Mouse (Mus musculus) liver, embryonic 16.5 days (tissue): ENCODE results near the gene Rpl12. TPM values are rescaled to one million over a fixed set of nuclear protein-coding genes. Genes with fewer than 3 reads are reported as not detected.
"Not testable (repeated sequence)": the region's sequence is repeated elsewhere in the genome, so short reads cannot be mapped to it uniquely, and the experiment has no call there.

Source experiments
- ATAC-seq: fragments of 200-750 bp; cut with Nextera tagmentation; 2 replicates; pipeline ENCODE4 v1.8.0; 2017; ENCODE audit warnings: low read depth, mild to moderate bottlenecking, moderate number of reproducible peaks, moderate library complexity
- H3K27ac ChIP-seq: fragments of 300-500 bp; sonication (generic); 2 replicates; pipeline ENCODE4 v1.5.1; 2014; ENCODE audit warnings: mild to moderate bottlenecking, low read length
- H3K27me3 ChIP-seq: fragments of 300-500 bp; sonication (generic); 2 replicates; pipeline ENCODE4 v1.6.1; 2014; ENCODE audit warnings: low read depth, low read length, mixed read lengths; ENCODE audit not compliant: control insufficient read depth, insufficient read depth
- H3K36me3 ChIP-seq: fragments of 300-500 bp; sonication (generic); 2 replicates; pipeline ENCODE4 v1.6.1; 2014; ENCODE audit warnings: mild to moderate bottlenecking; ENCODE audit not compliant: control insufficient read depth, insufficient read depth
- H3K4me1 ChIP-seq: fragments of 300-500 bp; sonication (generic); 2 replicates; pipeline ENCODE4 v1.6.1; 2014; ENCODE audit warnings: low read depth, low read length, mixed read lengths; ENCODE audit not compliant: control insufficient read depth
- H3K4me2 ChIP-seq: fragments of 300-500 bp; sonication (generic); 2 replicates; pipeline ENCODE4 v1.6.1; 2014; ENCODE audit warnings: low read depth, low read length, mixed read lengths
- H3K4me3 ChIP-seq: fragments of 300-500 bp; sonication (generic); 2 replicates; pipeline ENCODE4 v1.5.1; 2014; ENCODE audit warnings: low read depth, mild to moderate bottlenecking, low read length
- H3K9ac ChIP-seq: fragments of 300-500 bp; sonication (generic); 2 replicates; pipeline ENCODE4 v1.6.1; 2014; ENCODE audit warnings: low read depth, low read length
- H3K9me3 ChIP-seq: fragments of 300-500 bp; sonication (generic); replicated peaks from 2 replicates; pipeline ENCODE4 v1.6.1; 2016; ENCODE audit warnings: low read length; ENCODE audit not compliant: control insufficient read depth
- WGBS: fragments of 180-500 bp; shearing (Covaris S2); extraction: QIAGEN DNeasy Blood & Tissue Kit; methylation state at CpG from one replicate; pipeline ENCODE4 v1.1.7; 2014; ENCODE audit not compliant: insufficient replicate concordance; 5-methylcytosine and 5-hydroxymethylcytosine counted together
- polyA plus RNA-seq: library from polyadenylated mRNA; unstranded; fragments of >200 nt; fragmentation: Nextera tagmentation; extraction: Ambion mirVana; gene quantifications from 2 replicates; pipeline ENCODE4 v1.2.1, GENCODE M21; 2015

Gene Rpl12
- polyA plus RNA-seq, 1 experiment from 2014 or later: 74.4 TPM

DNA sequence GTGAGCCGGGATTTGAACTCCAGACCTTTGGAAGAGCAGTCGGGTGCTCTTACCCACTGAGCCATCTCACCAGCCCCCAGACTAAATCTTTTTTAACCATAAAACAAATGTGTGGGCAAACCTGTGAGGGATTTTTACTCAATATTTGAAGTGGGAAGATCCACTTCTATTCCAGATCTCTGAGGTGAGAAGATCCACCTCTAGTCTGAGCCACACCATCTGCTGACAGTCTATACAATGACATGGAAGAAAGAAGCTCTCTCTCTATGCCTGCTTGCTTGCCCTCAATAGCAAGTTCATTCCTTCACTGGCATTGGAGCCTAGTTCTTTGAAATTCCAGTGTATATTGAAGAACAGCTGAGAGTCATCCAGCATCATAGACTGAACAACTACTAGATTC lies 38.4 kb downstream of the Rpl12 start:
- no peaks in the 10 kb centered on the region for H3K27me3 ChIP-seq
- no peaks in the 10 kb centered on the region for H3K9me3 ChIP-seq
- H3K4me3 ChIP-seq: no peak overlapping the region
- H3K36me3 ChIP-seq: no peaks in the 10 kb centered on the region
- WGBS: 76% methylated on average over 2 of the region's 2 CpGs
- H3K4me1 ChIP-seq: no peaks in the 10 kb centered on the region
- no peak for ATAC-seq
- H3K4me2 ChIP-seq: no peak overlapping the region
- H3K9ac ChIP-seq: no peak overlapping the region
- H3K27ac ChIP-seq: no peak overlapping the region

DNA sequence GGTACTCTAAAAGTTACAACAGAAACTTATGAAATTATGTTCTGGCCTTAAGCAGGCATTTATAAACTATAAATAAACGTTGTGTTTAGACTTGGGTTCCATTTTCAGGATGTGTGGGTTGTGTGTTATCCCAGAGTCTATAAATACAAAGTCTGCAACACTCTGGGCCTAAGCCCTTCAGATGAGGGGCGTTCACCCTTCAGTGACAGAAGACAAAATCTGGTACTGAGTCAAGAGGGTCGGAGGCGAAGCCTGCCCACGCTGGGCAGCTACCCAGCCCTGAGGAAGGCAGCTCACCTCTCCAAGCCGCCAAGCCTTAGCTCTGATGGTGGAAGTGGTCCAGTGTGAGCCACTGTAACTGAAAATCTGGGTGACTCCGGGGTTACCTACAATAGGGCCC lies 40.8 kb downstream of the Rpl12 start:
- Histone ChIP-seq H3K4me3 (no peak overlapping the region), H3K36me3 (no peaks in the 10 kb centered on the region), H3K9me3 (no peaks in the 10 kb centered on the region), H3K4me1 (no peaks in the 10 kb centered on the region), H3K9ac (no peak overlapping the region), H3K4me2 (no peak overlapping the region), H3K27me3 (no peaks in the 10 kb centered on the region), H3K27ac (no peak overlapping the region)
- 67% methylated on average over 7 of the region's 7 CpGs for WGBS
- ATAC-seq: no peak

DNA sequence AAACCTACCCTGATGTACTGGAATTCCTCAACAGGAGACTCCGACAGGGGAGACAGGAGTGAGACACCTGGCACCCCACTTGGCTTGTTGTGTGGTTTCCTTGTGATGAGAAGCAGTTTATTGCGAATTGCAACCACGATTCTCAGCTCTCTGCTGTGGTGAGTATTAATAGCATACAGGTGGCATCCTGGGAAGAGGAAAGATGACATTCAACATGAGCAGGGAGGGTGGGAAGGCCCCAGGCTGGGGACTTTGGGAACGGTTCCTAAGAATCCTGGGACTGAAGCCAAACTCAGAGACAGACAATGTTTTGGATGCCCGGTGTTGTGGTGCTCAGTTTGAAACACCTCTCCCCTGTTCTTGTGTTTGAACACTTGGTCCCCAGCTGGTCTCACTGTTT lies 43.7 kb downstream of the Rpl12 start:
- no peak overlapping the region for H3K4me2 ChIP-seq
- WGBS: 58% methylated on average over 5 of the region's 5 CpGs
- H3K9me3 ChIP-seq: no peaks in the 10 kb centered on the region
- no peaks in the 10 kb centered on the region for H3K27me3 ChIP-seq
- no peak overlapping the region for H3K27ac ChIP-seq
- ATAC-seq: no peak
- H3K9ac ChIP-seq: no peak overlapping the region
- H3K36me3 ChIP-seq: no peaks in the 10 kb centered on the region
- no peak overlapping the region for H3K4me3 ChIP-seq
- H3K4me1 ChIP-seq: no peaks in the 10 kb centered on the region

DNA sequence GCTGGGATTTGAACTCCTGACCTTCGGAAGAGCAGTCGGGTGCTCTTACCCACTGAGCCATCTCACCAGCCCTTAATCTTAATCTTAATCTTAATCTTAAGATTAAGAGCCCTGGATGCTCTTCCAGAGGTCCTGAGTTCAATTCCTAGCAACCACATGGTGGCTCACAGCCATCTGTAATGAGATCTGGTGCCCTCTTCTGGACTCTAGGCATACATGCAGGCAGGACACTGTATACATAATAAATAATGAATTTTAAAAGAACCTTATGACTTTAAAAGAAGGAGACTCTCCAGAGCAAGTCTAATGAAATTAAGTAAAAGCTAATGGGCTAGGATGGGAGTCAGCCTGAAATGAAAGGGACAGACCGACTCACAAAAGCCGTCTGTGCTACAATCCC lies 47.7 kb downstream of the Rpl12 start:
- H3K27me3 ChIP-seq, H3K4me3 ChIP-seq, H3K36me3 ChIP-seq, H3K27ac ChIP-seq, ATAC-seq, H3K9me3 ChIP-seq, H3K4me1 ChIP-seq, H3K9ac ChIP-seq, H3K4me2 ChIP-seq: not testable (repeated sequence)
- WGBS: 81% methylated on average over 4 of the region's 4 CpGs

DNA sequence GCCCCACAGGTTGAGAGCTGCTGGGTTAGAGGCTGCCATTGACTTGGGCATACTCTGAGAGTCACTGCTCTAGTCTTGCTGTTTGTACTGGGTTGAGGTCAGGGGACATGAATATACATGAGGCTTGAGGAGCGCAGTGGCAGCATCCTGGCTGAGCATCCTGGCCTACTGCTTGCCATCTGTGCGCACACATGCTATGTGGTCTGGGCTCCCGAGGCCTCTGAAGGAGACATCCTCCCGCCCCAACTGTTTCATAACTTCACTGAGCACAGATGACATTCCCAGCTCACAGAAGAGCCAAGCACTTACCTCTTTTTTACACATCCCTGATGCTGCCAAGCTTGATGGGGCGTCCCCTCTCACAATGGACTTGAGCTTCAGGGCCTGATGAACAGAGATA lies 53.5 kb downstream of the Rpl12 start:
- no peak overlapping the region for H3K4me2 ChIP-seq
- no peaks in the 10 kb centered on the region for H3K27me3 ChIP-seq
- no peaks in the 10 kb centered on the region for H3K4me1 ChIP-seq
- H3K27ac ChIP-seq: no peak overlapping the region
- no peaks in the 10 kb centered on the region for H3K36me3 ChIP-seq
- no peak overlapping the region for H3K4me3 ChIP-seq
- no peak overlapping the region for H3K9ac ChIP-seq
- no peaks in the 10 kb centered on the region for H3K9me3 ChIP-seq
- WGBS: 59% methylated on average over 5 of the region's 5 CpGs
- ATAC-seq: no peak

Other genes starting within 250 kb of the Rpl12 start
- gene Cdk9, start 248.5 kb upstream of the Rpl12 start, polyA plus RNA-seq: 40.2 and 43.8 TPM in 2 replicates
- gene Sh2d3c, start 240.5 kb upstream of the Rpl12 start, polyA plus RNA-seq: 7.1 and 8.6 TPM in 2 replicates
- not detected in 2 replicates for gene 6330409D20Rik, start 220.5 kb upstream of the Rpl12 start, polyA plus RNA-seq
- gene Tor2a, start 204.3 kb upstream of the Rpl12 start, polyA plus RNA-seq: 25.7 and 26.1 TPM in 2 replicates
- 0.07 and 0.11 TPM in 2 replicates for gene Ttc16, start 185.9 kb upstream of the Rpl12 start, polyA plus RNA-seq
- 1.2 TPM in 2 replicates for gene Ptrh1, start 185.8 kb upstream of the Rpl12 start, polyA plus RNA-seq
- 0.05 TPM in 1 of 2 replicates, not detected in the other for gene Cfap157, start 177.1 kb upstream of the Rpl12 start, polyA plus RNA-seq
- 2.6 and 2.9 TPM in 2 replicates for gene Stxbp1, start 114.3 kb upstream of the Rpl12 start, polyA plus RNA-seq
- gene Fam129b, start 85.4 kb upstream of the Rpl12 start, polyA plus RNA-seq: 9.4 and 11.9 TPM in 2 replicates
- 1.9 and 2.2 TPM in 2 replicates for gene Lrsam1, start 55 bp downstream of the Rpl12 start, polyA plus RNA-seq
- gene Slc2a8, start 20.5 kb downstream of the Rpl12 start, polyA plus RNA-seq: 7.8 and 8.8 TPM in 2 replicates
- 1.0 and 1.1 TPM in 2 replicates for gene Garnl3, start 170.1 kb downstream of the Rpl12 start, polyA plus RNA-seq